Mouse (Mus musculus) CD4-positive naive resting alpha-beta T cell, adult 57 days (primary cell): ENCODE data around the gene Gm11116. TPM values are rescaled to one million over a fixed set of nuclear protein-coding genes. Genes with fewer than 3 reads are reported as not detected.

Source experiments
- total RNA-seq: library from RNA; stranded (reverse); gene quantifications from one replicate; pipeline ENCODE4 v1.2.4, GENCODE M21; 2023

Gm11116 gene
- total RNA-seq: not detected

DNA sequence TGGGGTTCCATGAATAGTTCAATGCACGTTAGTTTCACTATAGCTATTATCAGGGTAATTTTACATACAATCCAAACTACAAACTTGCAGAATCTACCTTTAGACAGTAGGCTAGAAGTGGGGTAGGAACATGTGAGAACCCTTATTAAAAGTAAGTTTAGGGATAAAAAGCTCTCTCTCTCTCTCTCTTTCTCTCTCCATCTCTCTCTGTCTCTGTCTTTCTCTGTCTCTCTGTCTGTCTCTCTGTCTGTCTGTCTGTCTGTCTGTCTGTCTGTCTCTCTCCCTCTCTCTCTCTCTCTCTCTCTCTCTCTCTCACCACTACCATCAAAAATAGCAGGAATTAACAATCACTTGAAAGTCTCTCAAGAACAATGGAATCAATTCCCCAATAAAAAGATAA is at the start of gene Gm11116:
Gene Gm11116 (minus strand): TSS at position 101 of the 400 bp plus-strand sequence.

DNA sequence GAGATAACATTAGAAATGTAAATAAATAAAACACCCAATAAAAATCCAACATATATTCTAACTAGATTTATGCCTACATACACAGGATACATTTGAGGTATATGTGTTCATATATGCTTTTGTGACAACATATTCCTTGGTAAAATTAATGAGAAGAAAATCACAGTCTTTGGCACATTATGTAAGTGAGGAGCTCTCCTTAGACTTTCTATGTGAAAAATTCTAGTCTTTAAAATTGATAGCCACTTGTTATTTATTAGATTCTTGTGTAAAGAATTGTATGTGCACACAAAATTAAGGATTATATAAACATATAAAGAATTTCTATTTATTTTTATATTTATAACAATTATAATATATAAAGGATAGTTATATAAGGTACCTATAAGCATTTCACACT is 42.7 kb upstream of the Gm11116 start, which contains the start of gene Gm11115:
Gene Gm11115 (minus strand): TSS at position 101 of the 400 bp plus-strand sequence.

DNA sequence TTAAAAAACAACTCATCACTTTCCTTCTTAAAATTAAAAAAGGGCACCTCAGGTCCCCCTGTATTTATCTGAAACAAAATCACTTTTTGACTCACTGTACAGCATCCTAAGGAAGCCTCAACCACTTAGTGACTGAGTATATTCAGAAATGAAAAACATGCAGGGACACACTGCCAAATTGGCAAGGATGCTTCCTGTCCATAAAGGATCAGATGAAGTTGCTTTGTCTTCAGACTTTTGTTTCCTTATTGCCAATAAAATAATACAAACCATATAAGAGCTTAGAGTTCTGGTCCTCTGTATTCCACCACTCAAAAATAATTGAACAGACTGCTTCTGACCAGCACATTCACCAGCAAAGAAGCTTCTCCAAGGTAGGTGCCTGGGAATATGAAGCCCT is 25.1 kb downstream of the Gm11116 start, which contains the start of gene Smr2:
Gene Smr2 (plus strand): TSS at position 301 of the 400 bp plus-strand sequence.

Other genes with a start within 250 kb of the Gm11116 start
- not detected for gene Odam, start 226.5 kb downstream of the Gm11116 start, total RNA-seq
- gene Csn3, start 186.0 kb downstream of the Gm11116 start, total RNA-seq: not detected
- not detected for gene 2310003L06Rik, start 142.1 kb downstream of the Gm11116 start, total RNA-seq
- gene Gm28434, start 142.0 kb downstream of the Gm11116 start, total RNA-seq: not detected
- gene Cabs1, start 132.1 kb downstream of the Gm11116 start, total RNA-seq: not detected
- not detected for gene Smr3a, start 109.0 kb downstream of the Gm11116 start, total RNA-seq
- not detected for gene Smr2, start 25.0 kb downstream of the Gm11116 start, total RNA-seq
- gene Gm11115, start 42.6 kb upstream of the Gm11116 start, total RNA-seq: not detected
- not detected for gene Gm7714, start 157.4 kb upstream of the Gm11116 start, total RNA-seq
- not detected for gene Prol1, start 205.8 kb upstream of the Gm11116 start, total RNA-seq